Mouse (Mus musculus) E14TG2a.4 (cell line): ENCODE measurements around the gene Lcat.

Experiments
- H3K27me3 ChIP-seq: 2 replicates; pipeline ENCODE4 v1.6.1; 2014; ENCODE audit warnings: low read length, control low read depth; ENCODE audit not compliant: insufficient read depth
- H3K36me3 ChIP-seq: 2 replicates; pipeline ENCODE4 v1.6.1; 2014; ENCODE audit warnings: low read length, control low read depth; ENCODE audit not compliant: insufficient read depth
- H3K4me1 ChIP-seq: replicated peaks from 2 replicates; pipeline ENCODE4 v1.6.1; 2014; ENCODE audit warnings: low read depth, low read length, control low read depth
- H3K4me3 ChIP-seq: replicated peaks from 2 replicates; pipeline ENCODE4 v1.5.1; 2014; ENCODE audit warnings: mild to moderate bottlenecking, low read length
- H3K9me3 ChIP-seq: 2 replicates; pipeline ENCODE4 v1.6.1; 2014; ENCODE audit warnings: low read length, control low read depth
- CTCF ChIP-seq: conservative IDR thresholded peaks from 2 replicates; pipeline ENCODE4 v1.5.1; 2014; ENCODE audit warnings: low read length
- NANOG ChIP-seq: IDR thresholded peaks from 2 replicates; pipeline ENCODE4 v1.6.1; 2014; ENCODE audit warnings: borderline replicate concordance, low read length, mixed read lengths
- POU5F1 ChIP-seq: IDR thresholded peaks from 2 replicates; pipeline ENCODE4 v1.6.1; 2014; ENCODE audit warnings: low read length, borderline replicate concordance

Gene Lcat

DNA sequence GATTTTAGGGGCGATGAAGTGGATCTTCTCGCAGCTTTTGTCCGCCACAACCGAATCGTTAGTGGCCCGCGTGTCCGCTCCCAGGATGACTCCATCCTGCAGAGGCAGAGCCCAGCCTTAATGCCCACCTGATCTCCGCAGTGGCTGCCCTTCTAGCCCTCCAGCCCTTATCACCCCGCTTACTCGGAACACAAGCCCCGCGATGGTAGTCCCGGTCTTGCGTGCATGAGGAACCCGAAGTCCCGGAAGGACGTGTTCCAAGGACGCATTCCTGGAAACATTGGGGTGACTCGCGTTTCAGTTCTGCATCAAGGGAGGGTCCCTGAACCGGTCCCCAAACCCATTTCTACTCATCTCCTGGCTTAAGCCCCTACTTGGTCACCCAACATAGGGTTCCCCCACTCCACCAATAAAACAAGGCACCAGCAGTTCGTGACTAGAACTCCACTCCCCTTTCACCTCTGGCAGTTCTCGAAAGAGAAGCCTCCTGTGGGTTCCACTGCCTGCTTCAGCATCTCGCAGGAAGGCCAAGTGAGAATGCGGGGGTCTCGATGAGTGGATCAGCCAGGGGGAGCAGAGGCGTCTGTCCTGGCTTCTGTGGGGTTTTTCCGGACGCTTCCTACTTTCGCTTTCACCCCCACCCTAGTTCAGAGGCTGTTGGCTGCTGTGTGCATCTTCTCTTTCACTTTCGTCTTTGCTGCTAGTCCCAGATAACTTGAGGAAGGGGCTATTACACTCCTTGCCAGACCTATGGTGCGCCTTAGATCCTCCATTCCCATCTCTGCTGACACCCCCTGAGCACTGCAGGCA is 5.5 kb downstream of the Lcat start:
- H3K9me3 ChIP-seq = no peaks in the 10 kb centered on the region
- peaks cover 61% of the 10 kb centered on the region for H3K4me1 ChIP-seq
- H3K36me3 ChIP-seq = peaks cover 57% of the 10 kb centered on the region
- TF ChIP-seq CTCF = no peak
- H3K27me3 ChIP-seq = 0 out of 2 replicates have a peak, but pooled peaks cover 5% of the 10 kb centered on the region
- H3K4me3 ChIP-seq = peak overlapping the region; percentile 90

- H3K4me1 ChIP-seq = peaks cover 53% of the 10 kb centered on the region
- peak overlapping the region; percentile 90 for H3K4me3 ChIP-seq
- H3K9me3 ChIP-seq = no peaks in the 10 kb centered on the region
- no peak for TF ChIP-seq CTCF
- TF ChIP-seq POU5F1 = no peak
- no peak for TF ChIP-seq NANOG
- peaks cover 57% of the 10 kb centered on the region for H3K36me3 ChIP-seq
- 0 out of 2 replicates have a peak, but pooled peaks cover 5% of the 10 kb centered on the region for H3K27me3 ChIP-seq
These were observed 6.2 kb downstream of the Lcat start for GRCm38 (mm10) chr8:105936866-105937475.

- peak overlapping the region; percentile 90 for H3K4me3 ChIP-seq
- peaks cover 57% of the 10 kb centered on the region for H3K36me3 ChIP-seq
- H3K27me3 ChIP-seq = 0 out of 2 replicates have a peak, but pooled peaks cover 5% of the 10 kb centered on the region
- no peaks in the 10 kb centered on the region for H3K9me3 ChIP-seq
- TF ChIP-seq CTCF (no peak), POU5F1 (no peak)
- peaks cover 48% of the 10 kb centered on the region for H3K4me1 ChIP-seq
These were observed 7.1 kb downstream of the Lcat start for GRCm38 (mm10) chr8:105935863-105936603.

- peaks cover 61% of the 10 kb centered on the region for H3K36me3 ChIP-seq
- TF ChIP-seq POU5F1 = no peak
- no peaks in the 10 kb centered on the region for H3K9me3 ChIP-seq
- peaks cover 56% of the 10 kb centered on the region for H3K4me1 ChIP-seq
- 0 out of 2 replicates have a peak, but pooled peaks cover 5% of the 10 kb centered on the region for H3K27me3 ChIP-seq
- peak overlapping the region; percentile 90; the same call in 1 of the 2 replicates for H3K4me3 ChIP-seq
These were observed 8.1 kb downstream of the Lcat start for GRCm38 (mm10) chr8:105935105-105935504.

DNA sequence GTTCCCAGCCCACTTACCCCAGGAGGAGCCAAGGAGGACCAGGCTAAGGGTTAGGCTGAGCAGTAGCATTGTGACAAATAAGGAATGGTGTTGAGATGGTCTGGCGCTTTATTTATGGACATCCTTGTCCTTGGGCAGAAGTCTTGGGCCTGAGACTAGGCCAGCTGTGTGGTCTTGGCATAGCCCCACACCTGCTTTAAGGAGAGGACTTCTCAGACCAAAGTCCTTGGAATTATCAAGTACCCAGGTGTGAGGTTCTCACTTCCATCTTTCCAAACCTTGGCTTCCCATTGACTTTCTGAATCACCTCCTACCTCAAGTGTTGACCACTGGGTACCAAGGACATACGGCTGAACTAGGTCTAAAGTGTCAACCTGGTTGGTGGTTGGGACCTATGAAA is 9.4 kb downstream of the Lcat start, which contains the start of gene Ctrl:
Gene Ctrl, minus strand, starts transcription at position 101 of the 400 bp plus-strand sequence.
- no peaks in the 10 kb centered on the region for H3K9me3 ChIP-seq
- H3K4me3 ChIP-seq = no peak within 1 kb of the TSS
- 0 out of 2 replicates have a peak, but pooled peaks cover 5% of the 10 kb centered on the region for H3K27me3 ChIP-seq
- peaks cover 62% of the 10 kb centered on the region for H3K4me1 ChIP-seq
- TF ChIP-seq CTCF (no peak), NANOG (no peak), POU5F1 (no peak)
- peaks cover 61% of the 10 kb centered on the region for H3K36me3 ChIP-seq

- H3K9me3 ChIP-seq = no peaks in the 10 kb centered on the region
- H3K4me3 ChIP-seq = no peak overlapping the region
- 0 out of 2 replicates have a peak, but pooled peaks cover 2% of the 10 kb centered on the region for H3K27me3 ChIP-seq
- TF ChIP-seq POU5F1 = no peak
- no peak for TF ChIP-seq NANOG
- TF ChIP-seq CTCF = no peak
- peaks cover 73% of the 10 kb centered on the region for H3K36me3 ChIP-seq
- peaks cover 50% of the 10 kb centered on the region for H3K4me1 ChIP-seq
These were observed 10.7 kb downstream of the Lcat start for GRCm38 (mm10) chr8:105932525-105932924.

GRCm38 (mm10) chr8:105931271-105931670 is 11.9 kb downstream of the Lcat start:
- Histone ChIP-seq H3K36me3 (peaks cover 81% of the 10 kb centered on the region), H3K9me3 (no peaks in the 10 kb centered on the region), H3K27me3 (no peaks in the 10 kb centered on the region), H3K4me3 (no peak overlapping the region), H3K4me1 (peaks cover 48% of the 10 kb centered on the region)
- TF ChIP-seq NANOG = no peak
- TF ChIP-seq CTCF = no peak
- no peak for TF ChIP-seq POU5F1

- H3K36me3 ChIP-seq = peaks cover 78% of the 10 kb centered on the region
- H3K9me3 ChIP-seq = no peaks in the 10 kb centered on the region
- H3K27me3 ChIP-seq = no peaks in the 10 kb centered on the region
- H3K4me1 ChIP-seq = peaks cover 48% of the 10 kb centered on the region
- TF ChIP-seq NANOG (no peak), POU5F1 (no peak), CTCF (peak; percentile 99)
- H3K4me3 ChIP-seq = no peak overlapping the region
These were observed 12.6 kb downstream of the Lcat start for GRCm38 (mm10) chr8:105930602-105931001.
